In genomic region chr14:24850491-24850890, GRCm38 (mm10) we compare ENCODE assay signal across 20 mouse cellular contexts.
A peak's percentile ranks its signal among the peaks of the same experiment; 100 is the strongest.
DNase-seq lines count a peak whose midpoint lies in the region; ATAC-seq and TF ChIP-seq lines count a peak whose summit lies in the region.
"Had no signal": no experiment of that assay in that cellular context is flagged by ENCODE, and none has a peak within 500 bp of the region (broad histone marks: within the 10 kb centered on the region; RNA-seq: fewer than 3 reads in every experiment).

No protein-coding gene starts in this region.

- DNase-seq in embryonic facial prominence, embryonic 11.5 days (ENCODE audit: low spot score): peak; percentile 48
- DNase-seq in embryonic facial prominence, embryonic 10.5 days (ENCODE audit: low spot score): no peak
- DNase-seq in lung, embryonic 14.5 days: peak; percentile 41
- DNase-seq in lung, postnatal 36 days: no peak
- DNase-seq in forelimb bud, embryonic 11.5 days (ENCODE audit: low read depth, low spot score): peak; percentile 41
- DNase-seq in retina, postnatal 1 day: peak; percentile 39
- DNase-seq: adrenal gland, adult 8-10 months; cerebellum, postnatal 10 days; gastrocnemius, postnatal 14 days; kidney, adult 11 months; kidney, postnatal 10 days; lung, adult 18-20 months; thymus, postnatal 25 days had no signal

- H3K4me1 ChIP-seq in embryonic facial prominence, embryonic 11.5 days (ENCODE audit: control insufficient read depth, insufficient read depth, low read length): no peaks in the 10 kb centered on the region
- H3K4me1 ChIP-seq in embryonic facial prominence, embryonic 10.5 days: peaks cover 16% of the 10 kb centered on the region
- H3K4me1 ChIP-seq in lung, embryonic 14.5 days (ENCODE audit: insufficient read depth): no peaks in the 10 kb centered on the region
- H3K4me1 ChIP-seq in intestine, embryonic 15.5 days (replicated peaks): no peaks in the 10 kb centered on the region

- no peaks in the 10 kb centered on the region for H3K9me3 ChIP-seq in embryonic facial prominence, embryonic 11.5 days (replicated peaks; ENCODE audit: control insufficient read depth, low read length)
- no peaks in the 10 kb centered on the region for H3K9me3 ChIP-seq in embryonic facial prominence, embryonic 10.5 days
- H3K9me3 ChIP-seq in lung, embryonic 14.5 days (ENCODE audit: low read depth, low read length): no peaks in the 10 kb centered on the region
- no peaks in the 10 kb centered on the region for H3K9me3 ChIP-seq in intestine, embryonic 15.5 days
- H3K9me3 ChIP-seq: forebrain, embryonic 13.5 days had no signal

- H3K4me2 ChIP-seq in embryonic facial prominence, embryonic 11.5 days (ENCODE audit: low read depth, low read length): no peak overlapping the region
- H3K4me2 ChIP-seq in lung, embryonic 14.5 days: no peak overlapping the region
- H3K4me2 ChIP-seq in intestine, embryonic 15.5 days (replicated peaks): no peak overlapping the region
- H3K4me2 ChIP-seq: forebrain, embryonic 13.5 days; liver, embryonic 11.5 days had no signal

- no peaks in the 10 kb centered on the region for H3K36me3 ChIP-seq in embryonic facial prominence, embryonic 11.5 days (replicated peaks; ENCODE audit: control insufficient read depth, insufficient read depth, low read depth, low read length)
- H3K36me3 ChIP-seq in embryonic facial prominence, embryonic 10.5 days (replicated peaks): no peaks in the 10 kb centered on the region
- no peaks in the 10 kb centered on the region for H3K36me3 ChIP-seq in lung, embryonic 14.5 days (ENCODE audit: insufficient read depth)
- H3K36me3 ChIP-seq in intestine, embryonic 15.5 days: no peaks in the 10 kb centered on the region

- ATAC-seq in embryonic facial prominence, embryonic 11.5 days (replicated peaks; ENCODE audit: insufficient number of reproducible peaks, low FRiP score, low TSS enrichment, low read depth): no peak
- ATAC-seq in lung, embryonic 14.5 days (ENCODE audit: insufficient read depth): no peak
- ATAC-seq in intestine, embryonic 15.5 days: no peak
- ATAC-seq: CD4-positive, CD25-positive, alpha-beta regulatory T cell, adult 4 months; forebrain, embryonic 13.5 days; midbrain, embryonic 16.5 days; Patski had no signal

- no peak overlapping the region for H3K4me3 ChIP-seq in embryonic facial prominence, embryonic 11.5 days (ENCODE audit: low read depth, low read length)
- no peak overlapping the region for H3K4me3 ChIP-seq in embryonic facial prominence, embryonic 10.5 days
- no peak overlapping the region for H3K4me3 ChIP-seq in lung, embryonic 14.5 days (ENCODE audit: low read depth, low read length)
- H3K4me3 ChIP-seq in intestine, embryonic 15.5 days (replicated peaks): no peak overlapping the region
- H3K4me3 ChIP-seq: forebrain, embryonic 13.5 days had no signal

- no peaks in the 10 kb centered on the region for H3K27me3 ChIP-seq in embryonic facial prominence, embryonic 11.5 days (ENCODE audit: control insufficient read depth, insufficient read depth, low read length)
- no peaks in the 10 kb centered on the region for H3K27me3 ChIP-seq in embryonic facial prominence, embryonic 10.5 days (replicated peaks; ENCODE audit: low read depth, poor library complexity, severe bottlenecking)
- no peaks in the 10 kb centered on the region for H3K27me3 ChIP-seq in lung, embryonic 14.5 days (ENCODE audit: insufficient read depth, low read length)
- no peaks in the 10 kb centered on the region for H3K27me3 ChIP-seq in intestine, embryonic 15.5 days (replicated peaks)
- H3K27me3 ChIP-seq: forebrain, embryonic 13.5 days; Patski had no signal

- WGBS in embryonic facial prominence, embryonic 11.5 days: 10% methylated on average over 1 of the region's 1 CpGs
- 11% methylated on average over 1 of the region's 1 CpGs for WGBS in embryonic facial prominence, embryonic 10.5 days
- 5% methylated on average over 1 of the region's 1 CpGs for WGBS in lung, embryonic 14.5 days
- WGBS in intestine, embryonic 15.5 days: 19% methylated on average over 1 of the region's 1 CpGs

- H3K9ac ChIP-seq in embryonic facial prominence, embryonic 11.5 days (replicated peaks; ENCODE audit: low read length): no peak overlapping the region
- no peak overlapping the region for H3K9ac ChIP-seq in lung, embryonic 14.5 days
- no peak overlapping the region for H3K9ac ChIP-seq in intestine, embryonic 15.5 days
- H3K9ac ChIP-seq: forebrain, embryonic 13.5 days had no signal

- H3K27ac ChIP-seq in embryonic facial prominence, embryonic 11.5 days (replicated peaks; ENCODE audit: low read depth, low read length): no peak overlapping the region
- H3K27ac ChIP-seq in embryonic facial prominence, embryonic 10.5 days (replicated peaks): no peak overlapping the region
- no peak overlapping the region for H3K27ac ChIP-seq in lung, embryonic 14.5 days (ENCODE audit: low read depth)
- H3K27ac ChIP-seq in intestine, embryonic 15.5 days: no peak overlapping the region
- H3K27ac ChIP-seq: forebrain, embryonic 13.5 days; macrophage had no signal

- no peak for TF ChIP-seq CTCF in lung, embryonic 14.5 days (IDR thresholded peaks at IDR 0.05; ENCODE audit: low read depth)

Comparison
In these comparisons a context has a peak if more than half of its experiments do, and no peak if none do; other contexts are left out.
1. DNase-seq: peak in embryonic facial prominence, embryonic 11.5 days (single experiment), lung, embryonic 14.5 days (single experiment), forelimb bud, embryonic 11.5 days (single experiment) and retina, postnatal 1 day (single experiment); none in embryonic facial prominence, embryonic 10.5 days (single experiment) and lung, postnatal 36 days (single experiment).